Mouse (Mus musculus) layer of hippocampus, adult 2 months (tissue): Measurements from ENCODE around the gene Dbr1. TPM values are rescaled to one million over a fixed set of nuclear protein-coding genes. Genes with fewer than 3 reads are reported as not detected.

Experiments used
- DNase-seq, 2 experiments: peaks; one replicate each; pipeline ENCODE4 v3.0.0; 2022; ENCODE audit warnings: low spot score in 2 of 2
- H3K27ac ChIP-seq: fragments of 200-600 bp; 2 replicates; pipeline ENCODE4 v1.8.1; 2022
- H3K4me3 ChIP-seq: fragments of 200-600 bp; 2 replicates; pipeline ENCODE4 v1.8.1; 2022; ENCODE audit warnings: mild to moderate bottlenecking
- CTCF ChIP-seq: fragments of 200-600 bp; conservative IDR thresholded peaks from 2 replicates; pipeline ENCODE4 v1.8.1; 2022; ENCODE audit warnings: antibody characterized with exemption, mild to moderate bottlenecking, moderate library complexity
- long read RNA-seq, 2 experiments: library from polyadenylated mRNA; stranded (forward); transcript quantifications; one replicate each; pipeline ENCODE4 v2.0.0; 2021; ENCODE audit warnings: borderline mapping rate in 2 of 2
- total RNA-seq, 2 experiments: library from RNA; stranded (reverse); gene quantifications; 2 replicates each; pipeline ENCODE4 v1.2.3; 2021

Dbr1 gene
- 10 to 100 TPM; 12.5 to 16.1 TPM for total RNA-seq
- long read RNA-seq, experiment 1, transcript Dbr1-201 (8 exons, 2,261 nt) = major isoform, 5 of 10 reads
- long read RNA-seq, experiment 1, partial matches to known transcripts = 1 of 10 reads
- long read RNA-seq, experiment 1, other reads (novel, unspliced or antisense) = 4 of 10 reads
- long read RNA-seq, experiment 2, transcript Dbr1-201 (8 exons, 2,261 nt) = major isoform, 17 of 20 reads
- long read RNA-seq, experiment 2, partial matches to known transcripts = 1 of 20 reads
- long read RNA-seq, experiment 2, other reads (novel, unspliced or antisense) = 2 of 20 reads

DNA sequence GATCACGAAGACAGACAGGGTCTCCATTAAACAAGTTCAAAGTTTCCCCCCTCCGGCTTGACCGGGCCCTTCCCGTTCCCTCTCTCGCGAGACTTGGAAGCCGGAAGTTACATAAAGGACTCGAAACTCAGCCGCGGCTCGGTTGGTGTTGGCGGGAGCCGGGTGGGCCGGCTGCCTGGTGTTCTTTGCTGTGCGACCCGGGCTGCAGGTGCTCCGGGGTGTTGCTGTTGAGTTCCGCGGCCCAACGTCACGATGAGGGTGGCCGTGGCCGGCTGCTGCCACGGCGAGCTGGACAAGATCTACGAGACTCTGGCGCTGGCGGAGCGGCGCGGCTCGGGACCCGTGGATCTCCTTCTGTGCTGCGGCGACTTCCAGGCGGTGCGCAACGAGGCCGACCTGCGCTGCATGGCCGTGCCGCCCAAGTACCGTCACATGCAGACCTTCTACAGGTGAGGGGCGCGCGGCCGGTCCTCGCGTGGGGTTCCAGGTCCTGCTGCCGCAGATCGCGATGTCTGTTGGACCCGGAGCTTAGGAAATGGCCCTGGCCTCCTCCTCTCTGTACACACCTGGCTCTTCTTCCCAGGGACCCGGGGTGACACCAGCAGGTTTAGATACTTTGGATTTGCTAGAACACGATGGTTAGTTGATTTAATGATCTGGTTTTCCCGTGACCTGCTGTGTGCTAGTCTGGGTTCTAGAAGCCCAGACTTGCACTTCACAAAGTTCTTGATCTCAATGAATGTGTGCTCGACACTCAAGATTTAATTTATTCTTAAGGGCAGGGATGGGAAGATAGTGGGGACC, at the start of gene Dbr1:
Gene Dbr1 (plus strand): TSS at position 123 of the 804 bp plus-strand sequence.
- peak; percentile 91 to 93 for DNase-seq
- TF ChIP-seq CTCF = no peak
- Histone ChIP-seq H3K27ac (peak within 1 kb of the TSS; percentile 83), H3K4me3 (peak within 1 kb of the TSS; percentile 76)

DNA sequence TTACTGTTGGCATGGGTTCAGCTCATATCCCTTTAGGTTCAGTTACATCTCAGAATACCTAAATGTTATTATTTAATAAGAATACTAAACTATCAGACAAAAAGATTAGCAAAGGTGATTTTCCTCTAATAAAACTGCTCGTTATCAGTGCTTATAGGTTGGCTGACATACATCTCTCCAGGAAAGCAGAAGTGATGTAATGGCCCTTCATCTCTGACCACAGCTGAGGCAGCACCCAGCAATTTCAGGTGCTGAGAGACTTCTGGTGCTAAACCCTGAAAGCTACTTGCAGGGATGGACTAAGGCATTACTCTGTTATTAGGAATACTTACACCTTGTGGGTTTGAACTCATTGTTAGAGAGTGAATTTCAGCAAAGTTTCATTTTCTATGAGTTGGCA, 43.7 kb upstream of the Dbr1 start:
- TF ChIP-seq CTCF = no peak
- no peak for DNase-seq
- Histone ChIP-seq H3K4me3 (no peak overlapping the region), H3K27ac (no peak overlapping the region)

DNA sequence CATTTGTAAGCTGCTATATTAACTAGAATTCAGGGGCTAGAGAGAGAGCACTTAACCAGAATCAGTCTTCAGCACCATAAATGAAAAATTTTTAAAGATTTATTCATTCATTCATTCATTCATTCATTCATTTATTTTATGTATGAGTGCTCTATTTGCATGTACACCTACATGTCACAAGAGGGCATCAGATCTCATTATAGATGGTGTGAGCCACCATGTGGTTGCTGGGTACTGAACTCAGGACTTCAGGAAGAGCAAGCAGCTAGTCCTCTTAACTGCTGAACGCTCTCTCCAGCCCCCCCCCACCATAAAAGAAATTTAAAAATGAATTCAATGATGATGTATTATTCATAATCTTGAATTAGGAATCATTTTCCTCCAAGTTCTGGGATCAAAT, 29.3 kb upstream of the Dbr1 start:
- no peak overlapping the region for H3K4me3 ChIP-seq
- no peak for DNase-seq
- no peak overlapping the region for H3K27ac ChIP-seq
- TF ChIP-seq CTCF = peak; percentile 39

DNA sequence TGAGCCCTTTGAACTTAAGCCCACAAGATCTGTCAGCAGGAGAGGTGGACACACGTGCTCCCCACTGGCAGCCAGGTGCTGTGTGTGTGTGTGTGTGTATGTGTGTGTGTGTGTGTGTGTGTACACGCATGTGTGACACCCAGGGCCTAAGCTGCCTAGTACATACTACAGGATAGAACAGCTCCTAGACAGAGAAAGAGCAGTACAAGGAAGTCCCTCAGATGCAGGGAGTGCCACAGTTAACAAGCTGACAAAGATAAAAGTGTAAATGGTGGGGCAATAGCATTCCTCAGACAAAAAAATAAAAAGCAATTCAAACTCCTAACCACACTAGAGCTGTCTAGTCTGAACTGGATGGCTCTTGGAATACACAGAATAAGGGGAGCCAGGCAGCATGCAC, 23.5 kb upstream of the Dbr1 start:
- Histone ChIP-seq H3K27ac (no peak overlapping the region), H3K4me3 (no peak overlapping the region)
- TF ChIP-seq CTCF = no peak
- no peak for DNase-seq

DNA sequence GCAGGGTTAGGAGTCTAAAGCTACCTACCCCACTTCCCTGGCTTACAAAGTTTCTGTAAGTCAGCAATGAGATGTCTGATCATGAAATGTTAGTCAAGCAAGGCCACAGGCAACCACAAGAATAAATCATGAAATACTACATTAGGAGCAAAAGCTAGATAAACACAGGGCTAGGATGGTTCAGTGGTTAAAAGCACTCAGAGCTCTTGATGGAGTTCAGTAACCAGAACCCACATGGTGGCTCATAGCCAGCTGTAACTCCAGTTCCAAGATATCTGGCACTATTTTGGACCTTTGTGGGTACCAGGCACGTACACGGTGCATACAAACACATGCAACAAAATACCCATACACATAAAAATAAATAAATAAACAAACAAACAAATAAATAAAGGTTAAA, 22.6 kb upstream of the Dbr1 start:
- DNase-seq = no peak
- H3K27ac ChIP-seq = no peak overlapping the region
- H3K4me3 ChIP-seq = no peak overlapping the region
- no peak for TF ChIP-seq CTCF

DNA sequence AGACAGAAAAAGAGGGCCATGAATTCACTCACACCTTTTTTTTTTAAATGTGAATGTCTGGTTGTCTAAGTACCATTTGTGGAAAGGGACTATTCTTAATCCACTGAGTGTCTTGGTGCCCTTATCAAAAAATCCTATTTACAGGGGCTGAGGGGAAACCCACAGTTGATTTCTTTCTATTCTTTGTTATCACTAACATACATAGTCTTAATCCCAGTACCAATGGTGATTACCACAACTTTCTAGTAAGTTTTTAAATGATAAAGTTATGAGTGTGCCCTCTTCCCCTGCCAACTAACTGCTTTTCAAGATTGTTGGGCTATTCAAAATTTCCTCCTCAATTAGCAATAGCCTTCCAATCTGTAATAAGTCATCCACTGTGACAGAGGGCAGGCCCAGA, 21.5 kb upstream of the Dbr1 start:
- H3K4me3 ChIP-seq = no peak overlapping the region
- TF ChIP-seq CTCF = no peak
- DNase-seq = no peak
- H3K27ac ChIP-seq = no peak overlapping the region

DNA sequence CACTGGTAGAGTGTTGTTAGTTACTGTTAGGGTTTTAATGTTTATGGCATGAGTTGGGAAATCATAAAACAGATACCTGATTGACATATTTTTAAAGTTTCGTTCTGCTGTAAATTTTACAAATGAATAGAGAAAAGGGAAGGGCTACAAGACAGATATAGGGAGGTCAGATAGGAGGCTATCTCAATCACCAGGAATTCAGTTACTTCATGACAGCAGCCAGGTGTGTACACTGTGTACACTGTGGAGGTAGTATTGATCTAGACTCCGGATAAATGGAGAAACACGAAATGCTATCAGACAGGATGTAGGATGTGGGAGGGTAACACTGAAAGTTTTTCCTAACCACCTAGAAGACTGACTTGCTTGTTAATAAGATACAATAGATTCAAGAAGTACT, 20.3 kb upstream of the Dbr1 start:
- H3K27ac ChIP-seq = no peak overlapping the region
- no peak overlapping the region for H3K4me3 ChIP-seq
- TF ChIP-seq CTCF = no peak
- DNase-seq = no peak

DNA sequence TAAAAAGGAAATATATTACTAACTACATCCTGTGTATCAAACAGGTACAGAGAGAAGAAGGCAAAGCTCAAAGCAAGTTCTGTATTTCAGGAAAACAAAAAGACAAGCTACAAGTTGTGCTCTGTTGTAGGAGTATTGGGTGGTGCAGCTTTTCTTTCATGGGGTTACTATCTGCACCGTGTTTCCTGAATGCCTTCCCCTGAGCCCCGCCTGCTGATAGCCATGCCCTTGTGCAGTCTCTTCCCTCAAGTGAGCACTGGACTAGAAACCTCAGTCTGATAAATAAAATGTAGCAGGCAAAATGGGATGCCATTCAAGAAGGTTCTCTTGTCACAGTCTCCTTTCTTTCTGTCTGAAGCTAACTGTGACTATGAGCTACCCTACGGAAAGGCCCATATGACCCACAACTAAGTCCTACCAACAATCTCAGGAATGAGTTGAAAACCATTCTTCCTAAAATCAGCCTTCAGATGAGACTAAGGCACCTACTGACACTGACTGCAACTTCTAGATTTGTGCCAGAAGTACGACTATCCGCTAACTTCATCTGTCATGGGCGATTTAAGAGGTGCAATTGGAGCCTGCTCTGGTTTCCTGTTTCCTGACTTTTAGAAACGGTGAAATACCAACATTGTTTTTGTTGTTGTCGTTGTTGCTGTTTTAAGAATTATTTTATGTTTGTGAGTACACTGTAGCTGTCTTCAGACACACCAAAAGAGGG, 17.9 kb upstream of the Dbr1 start:
- DNase-seq = no peak
- TF ChIP-seq CTCF = no peak
- Histone ChIP-seq H3K27ac (no peak overlapping the region), H3K4me3 (no peak overlapping the region)

DNA sequence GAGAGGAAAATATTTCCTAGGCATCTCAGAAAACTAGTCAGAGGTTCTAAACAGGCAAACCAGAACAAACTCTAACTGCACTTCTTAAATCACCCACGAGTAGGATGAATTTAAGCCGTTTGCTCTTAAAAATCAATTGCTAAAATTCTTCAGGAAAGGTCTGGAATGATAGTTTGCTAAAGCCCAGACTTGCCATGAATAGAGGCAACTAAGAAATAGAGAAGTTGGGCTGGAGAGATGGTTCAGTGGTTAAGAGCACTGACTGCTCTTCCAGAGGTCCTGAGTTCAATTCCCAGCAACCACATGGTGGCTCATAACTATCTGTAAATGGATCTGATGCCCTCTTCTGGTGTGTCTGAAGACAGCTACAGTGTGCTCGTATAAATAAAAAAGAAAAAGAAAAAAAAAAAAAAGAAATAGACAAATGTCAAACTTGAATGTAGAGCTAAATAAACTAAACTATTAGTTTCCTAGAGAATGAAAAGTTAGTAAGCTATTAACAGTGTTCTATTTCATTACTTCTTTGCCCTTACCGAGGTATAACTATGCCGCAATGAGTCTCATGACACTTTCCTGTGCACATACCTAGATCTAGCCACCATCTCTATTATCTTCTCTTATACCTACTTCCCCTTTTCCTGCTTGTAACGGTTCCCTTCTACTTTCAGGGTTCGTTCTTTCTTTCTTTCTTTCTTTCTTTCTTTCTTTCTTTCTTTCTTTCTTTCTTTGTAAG, 16.6 kb upstream of the Dbr1 start:
- TF ChIP-seq CTCF = 0 out of 2 replicates have a peak, but pooled peaks have one; percentile 4
- no peak for DNase-seq
- Histone ChIP-seq H3K4me3 (no peak overlapping the region), H3K27ac (no peak overlapping the region)

DNA sequence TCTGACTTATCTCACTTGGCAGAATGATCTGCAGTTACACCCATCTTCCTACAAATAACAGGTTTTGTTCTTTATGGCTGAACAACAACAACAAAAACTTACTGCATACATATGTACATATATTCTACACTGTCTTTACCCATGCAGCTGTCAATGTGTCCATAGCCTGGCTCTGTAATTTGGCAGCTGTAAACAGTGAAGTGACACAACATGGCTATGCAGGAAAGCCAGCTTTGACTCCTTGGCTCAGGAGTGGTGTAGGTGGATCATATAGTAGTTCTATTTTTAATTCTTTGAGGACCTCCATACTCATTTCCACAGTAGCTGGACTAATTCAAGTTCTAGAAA, 16.1 kb upstream of the Dbr1 start:
- DNase-seq = no peak
- Histone ChIP-seq H3K27ac (no peak overlapping the region), H3K4me3 (no peak overlapping the region)
- TF ChIP-seq CTCF = no peak

DNA sequence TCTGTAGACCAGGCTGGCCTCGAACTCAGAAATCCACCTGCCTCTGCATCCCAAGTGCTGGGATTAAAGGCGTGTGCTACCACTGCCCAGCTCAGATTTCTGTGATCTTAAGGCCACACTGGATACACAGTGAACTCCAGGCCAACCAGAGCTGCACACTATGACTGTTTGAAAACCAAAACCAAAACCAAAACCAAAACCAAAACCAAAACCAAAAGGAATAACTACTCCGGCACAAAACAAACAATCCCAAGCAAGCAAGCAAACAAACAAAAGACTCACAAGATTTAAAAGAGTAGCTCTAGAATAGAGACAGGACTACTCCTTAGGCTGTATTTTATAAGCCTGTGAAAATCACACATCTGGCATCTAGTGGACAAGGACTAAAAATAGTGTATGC, 15.2 kb upstream of the Dbr1 start:
- Histone ChIP-seq H3K27ac (no peak overlapping the region), H3K4me3 (no peak overlapping the region)
- no peak for DNase-seq
- no peak for TF ChIP-seq CTCF

DNA sequence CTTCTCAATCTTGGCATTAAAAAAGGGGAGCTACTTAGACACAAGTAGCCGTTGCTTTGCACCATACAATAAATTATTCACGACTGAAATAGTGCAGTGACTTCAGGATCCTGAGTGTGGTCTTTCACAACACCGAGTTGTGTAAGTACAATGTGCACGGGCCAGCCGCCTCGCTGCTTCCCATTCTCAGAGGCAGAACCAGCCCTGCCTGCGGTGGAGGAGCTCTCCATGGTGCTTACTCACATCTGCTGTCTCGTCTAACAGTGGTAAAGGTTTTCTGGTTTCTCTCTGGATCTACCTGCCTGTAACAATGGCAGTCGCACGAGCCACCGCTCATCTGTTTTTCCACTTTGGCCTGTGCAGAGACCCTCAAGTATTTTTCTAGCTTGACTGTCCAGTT, 11.9 kb upstream of the Dbr1 start:
- Histone ChIP-seq H3K4me3 (no peak overlapping the region), H3K27ac (no peak overlapping the region)
- DNase-seq = peak in 1 of 2 experiments; percentile 18
- no peak for TF ChIP-seq CTCF

DNA sequence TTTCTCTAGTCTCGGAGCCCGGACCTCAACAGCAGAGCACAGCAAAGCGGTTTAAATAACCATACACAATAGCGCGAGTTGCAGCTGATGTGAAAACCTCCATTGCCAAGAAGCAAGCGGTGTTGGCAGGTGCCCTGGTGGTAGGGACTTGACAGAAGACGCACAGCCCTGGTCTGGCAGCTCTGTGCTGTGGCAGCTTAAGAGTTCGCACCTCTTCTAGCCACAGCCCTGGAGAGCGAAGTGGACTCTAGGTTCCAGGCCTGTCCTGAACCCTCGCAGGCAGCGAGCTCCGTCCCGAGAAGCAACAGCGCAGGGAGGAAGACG, 7.6 kb upstream of the Dbr1 start:
- H3K4me3 ChIP-seq = peak overlapping the region; percentile 80
- H3K27ac ChIP-seq = peak overlapping the region; percentile 100
- no peak for DNase-seq
- no peak for TF ChIP-seq CTCF
